Comparison of ENCODE assay signal across 25 mouse cellular contexts in genomic region chr3:109797354-109797753, GRCm38 (mm10).
A peak's percentile ranks its signal among the peaks of the same experiment; 100 is the strongest.
DNase-seq lines count a peak whose midpoint lies in the region; ATAC-seq and TF ChIP-seq lines count a peak whose summit lies in the region.
"Had no signal": no experiment of that assay in that cellular context is flagged by ENCODE, and none has a peak within 500 bp of the region (broad histone marks: within the 10 kb centered on the region; RNA-seq: fewer than 3 reads in every experiment).

No protein-coding gene starts in this region.

- no peak for TF ChIP-seq CTCF in hindbrain, postnatal 0 days (IDR thresholded peaks at IDR 0.05; ENCODE audit: low read depth)

- no peak overlapping the region for H3K4me2 ChIP-seq in forebrain, embryonic 12.5 days
- no peak overlapping the region for H3K4me2 ChIP-seq in forebrain, embryonic 16.5 days (ENCODE audit: low read length)
- no peak overlapping the region for H3K4me2 ChIP-seq in hindbrain, postnatal 0 days (ENCODE audit: low read depth, low read length)
- H3K4me2 ChIP-seq in midbrain, embryonic 13.5 days (replicated peaks), result no peak overlapping the region
- H3K4me2 ChIP-seq in midbrain, embryonic 15.5 days, result no peak overlapping the region
- H3K4me2 ChIP-seq: heart, embryonic 13.5 days; hindbrain, embryonic 12.5 days; limb, embryonic 12.5 days; liver, embryonic 15.5 days; lung, embryonic 14.5 days; neural tube, embryonic 13.5 days had no signal

- WGBS in forebrain, embryonic 12.5 days, result 60% methylated on average over 11 of the region's 11 CpGs
- WGBS in forebrain, embryonic 16.5 days, result 60% methylated on average over 11 of the region's 11 CpGs
- 58% methylated on average over 11 of the region's 11 CpGs for WGBS in hindbrain, postnatal 0 days
- WGBS in hindbrain, embryonic 10.5 days, result 78% methylated on average over 11 of the region's 11 CpGs
- 65% methylated on average over 11 of the region's 11 CpGs for WGBS in midbrain, embryonic 13.5 days
- 56% methylated on average over 11 of the region's 11 CpGs for WGBS in midbrain, embryonic 15.5 days

- no peaks in the 10 kb centered on the region for H3K27me3 ChIP-seq in forebrain, embryonic 12.5 days
- no peaks in the 10 kb centered on the region for H3K27me3 ChIP-seq in forebrain, embryonic 16.5 days (replicated peaks; ENCODE audit: control insufficient read depth, insufficient read depth, low read length)
- no peaks in the 10 kb centered on the region for H3K27me3 ChIP-seq in hindbrain, postnatal 0 days (ENCODE audit: insufficient read depth, low read length)
- H3K27me3 ChIP-seq in hindbrain, embryonic 10.5 days (ENCODE audit: insufficient read depth, poor library complexity, severe bottlenecking), result no peaks in the 10 kb centered on the region
- no peaks in the 10 kb centered on the region for H3K27me3 ChIP-seq in midbrain, embryonic 13.5 days
- no peaks in the 10 kb centered on the region for H3K27me3 ChIP-seq in midbrain, embryonic 15.5 days (replicated peaks)
- H3K27me3 ChIP-seq: heart, embryonic 13.5 days; hindbrain, embryonic 12.5 days; limb, embryonic 12.5 days; liver, embryonic 15.5 days; neural tube, embryonic 13.5 days had no signal

- peak; percentile 68; the same call in 1 of the 2 replicates for ATAC-seq in forebrain, embryonic 12.5 days (ENCODE audit: low FRiP score)
- no peak for ATAC-seq in forebrain, embryonic 16.5 days
- no peak for ATAC-seq in hindbrain, postnatal 0 days
- peak; percentile 60; the same call in 1 of the 2 replicates for ATAC-seq in midbrain, embryonic 13.5 days
- peak; percentile 65; the same call in 1 of the 2 replicates for ATAC-seq in midbrain, embryonic 15.5 days (replicated peaks)
- ATAC-seq: intestine, postnatal 0 days had no signal

- no peak overlapping the region for H3K9ac ChIP-seq in forebrain, embryonic 12.5 days
- no peak overlapping the region for H3K9ac ChIP-seq in forebrain, embryonic 16.5 days (replicated peaks; ENCODE audit: low read depth, low read length)
- no peak overlapping the region for H3K9ac ChIP-seq in hindbrain, postnatal 0 days (replicated peaks; ENCODE audit: low read length)
- H3K9ac ChIP-seq in midbrain, embryonic 13.5 days (replicated peaks), result no peak overlapping the region
- H3K9ac ChIP-seq in midbrain, embryonic 15.5 days, result no peak overlapping the region
- H3K9ac ChIP-seq: heart, embryonic 13.5 days; hindbrain, embryonic 12.5 days; limb, embryonic 12.5 days; liver, embryonic 15.5 days; lung, embryonic 14.5 days; neural tube, embryonic 13.5 days had no signal

- no peaks in the 10 kb centered on the region for H3K9me3 ChIP-seq in forebrain, embryonic 12.5 days
- no peaks in the 10 kb centered on the region for H3K9me3 ChIP-seq in forebrain, embryonic 16.5 days (ENCODE audit: control insufficient read depth, low read length)
- H3K9me3 ChIP-seq in hindbrain, postnatal 0 days (ENCODE audit: low read length), result no peaks in the 10 kb centered on the region
- no peaks in the 10 kb centered on the region for H3K9me3 ChIP-seq in hindbrain, embryonic 10.5 days
- H3K9me3 ChIP-seq in midbrain, embryonic 13.5 days, result no peaks in the 10 kb centered on the region
- no peaks in the 10 kb centered on the region for H3K9me3 ChIP-seq in midbrain, embryonic 15.5 days
- H3K9me3 ChIP-seq: heart, embryonic 13.5 days; hindbrain, embryonic 12.5 days; limb, embryonic 12.5 days; liver, embryonic 15.5 days; neural tube, embryonic 13.5 days had no signal

- H3K27ac ChIP-seq in forebrain, embryonic 12.5 days, result no peak overlapping the region
- no peak overlapping the region for H3K27ac ChIP-seq in forebrain, embryonic 16.5 days (ENCODE audit: low read length)
- no peak overlapping the region for H3K27ac ChIP-seq in hindbrain, postnatal 0 days
- no peak overlapping the region for H3K27ac ChIP-seq in hindbrain, embryonic 10.5 days
- H3K27ac ChIP-seq in midbrain, embryonic 13.5 days, result 0 out of 2 replicates have a peak overlapping the region, but pooled peaks have one; percentile 30
- H3K27ac ChIP-seq in midbrain, embryonic 15.5 days, result no peak overlapping the region
- H3K27ac ChIP-seq: heart, embryonic 13.5 days; hindbrain, embryonic 12.5 days; limb, embryonic 12.5 days; liver, embryonic 15.5 days; neural tube, embryonic 13.5 days had no signal

- peak; percentile 45 for DNase-seq in hindbrain, postnatal 0 days (ENCODE audit: low spot score)
- no peak for DNase-seq in hindbrain, embryonic 10.5 days (ENCODE audit: low spot score)
- DNase-seq in lung, postnatal 10 days, result no peak
- no peak for DNase-seq in urinary bladder, postnatal 14 days (ENCODE audit: low spot score)
- DNase-seq: adrenal gland, adult 2 months; adrenal gland, postnatal 36 days; B cell, adult 2 months; cerebellum, adult 2 months; cerebellum, postnatal 25 days; heart, postnatal 10 days; kidney, adult 9 months; kidney, postnatal 14 days; layer of hippocampus, adult 9-11 months; lung, embryonic 14.5 days; right cerebral cortex, postnatal 14 days had no signal

- no peaks in the 10 kb centered on the region for H3K4me1 ChIP-seq in forebrain, embryonic 12.5 days
- no peaks in the 10 kb centered on the region for H3K4me1 ChIP-seq in forebrain, embryonic 16.5 days (replicated peaks; ENCODE audit: control insufficient read depth, insufficient read depth, low read length)
- no peaks in the 10 kb centered on the region for H3K4me1 ChIP-seq in hindbrain, postnatal 0 days (ENCODE audit: insufficient read depth, low read length)
- no peaks in the 10 kb centered on the region; the same call in 1 of the 2 replicates for H3K4me1 ChIP-seq in hindbrain, embryonic 10.5 days (replicated peaks)
- no peaks in the 10 kb centered on the region for H3K4me1 ChIP-seq in midbrain, embryonic 13.5 days (replicated peaks)
- no peaks in the 10 kb centered on the region for H3K4me1 ChIP-seq in midbrain, embryonic 15.5 days
- H3K4me1 ChIP-seq: heart, embryonic 13.5 days; hindbrain, embryonic 12.5 days; limb, embryonic 12.5 days; liver, embryonic 15.5 days; neural tube, embryonic 13.5 days had no signal

- H3K36me3 ChIP-seq in forebrain, embryonic 12.5 days (replicated peaks), result no peaks in the 10 kb centered on the region
- no peaks in the 10 kb centered on the region for H3K36me3 ChIP-seq in forebrain, embryonic 16.5 days (ENCODE audit: control insufficient read depth, insufficient read depth)
- no peaks in the 10 kb centered on the region for H3K36me3 ChIP-seq in hindbrain, postnatal 0 days (ENCODE audit: insufficient read depth, low read length)
- H3K36me3 ChIP-seq in hindbrain, embryonic 10.5 days, result no peaks in the 10 kb centered on the region
- no peaks in the 10 kb centered on the region for H3K36me3 ChIP-seq in midbrain, embryonic 13.5 days
- no peaks in the 10 kb centered on the region for H3K36me3 ChIP-seq in midbrain, embryonic 15.5 days (replicated peaks)
- H3K36me3 ChIP-seq: heart, embryonic 13.5 days; hindbrain, embryonic 12.5 days; limb, embryonic 12.5 days; liver, embryonic 15.5 days; neural tube, embryonic 13.5 days had no signal

- H3K4me3 ChIP-seq in forebrain, embryonic 12.5 days (replicated peaks), result no peak overlapping the region
- no peak overlapping the region for H3K4me3 ChIP-seq in forebrain, embryonic 16.5 days (replicated peaks; ENCODE audit: low read length)
- no peak overlapping the region for H3K4me3 ChIP-seq in hindbrain, postnatal 0 days (ENCODE audit: low read length)
- no peak overlapping the region for H3K4me3 ChIP-seq in hindbrain, embryonic 10.5 days
- H3K4me3 ChIP-seq in midbrain, embryonic 13.5 days (replicated peaks), result no peak overlapping the region
- no peak overlapping the region for H3K4me3 ChIP-seq in midbrain, embryonic 15.5 days
- H3K4me3 ChIP-seq: heart, embryonic 13.5 days; hindbrain, embryonic 12.5 days; limb, embryonic 12.5 days; liver, embryonic 15.5 days; neural tube, embryonic 13.5 days had no signal

Comparison
In these comparisons a context has a peak if more than half of its experiments do, and no peak if none do; other contexts are left out.
1. ATAC-seq: peak in forebrain, embryonic 12.5 days (single experiment), midbrain, embryonic 13.5 days (single experiment) and midbrain, embryonic 15.5 days (single experiment); none in forebrain, embryonic 16.5 days (single experiment) and hindbrain, postnatal 0 days (single experiment).